Mouse (Mus musculus) midbrain, postnatal 0 days (tissue): Measurements from ENCODE around the gene Epo. TPM values are rescaled to one million over a fixed set of nuclear protein-coding genes. Genes with fewer than 3 reads are reported as not detected.

Experiments used
- ATAC-seq: fragments of 200-750 bp; cut with Nextera tagmentation; 2 replicates; pipeline ENCODE4 v1.8.0; 2017; ENCODE audit warnings: moderate number of reproducible peaks, mild to moderate bottlenecking, moderate TSS enrichment, moderate library complexity; ENCODE audit not compliant: low FRiP score
- DNase-seq: peaks from one replicate; pipeline ENCODE4 v3.0.0-alpha.2; 2015; ENCODE audit warnings: low spot score
- H3K27ac ChIP-seq: fragments of 300-500 bp; sonication (generic); 2 replicates; pipeline ENCODE4 v1.5.1; 2014; ENCODE audit warnings: low read depth, mild to moderate bottlenecking, low read length, mixed read lengths
- H3K27me3 ChIP-seq: fragments of 300-500 bp; sonication (generic); 2 replicates; pipeline ENCODE4 v1.6.1; 2014; ENCODE audit warnings: low read length, control low read depth, mixed read lengths; ENCODE audit not compliant: insufficient read depth
- H3K36me3 ChIP-seq: fragments of 300-500 bp; sonication (generic); 2 replicates; pipeline ENCODE4 v1.6.1; 2014; ENCODE audit warnings: low read length, control low read depth, mixed read lengths; ENCODE audit not compliant: insufficient read depth
- H3K4me1 ChIP-seq: fragments of 300-500 bp; sonication (generic); 2 replicates; pipeline ENCODE4 v1.6.1; 2014; ENCODE audit warnings: mild to moderate bottlenecking, control low read depth, antibody characterized with exemption, low read length, mixed read lengths; ENCODE audit not compliant: insufficient read depth
- H3K4me2 ChIP-seq: fragments of 300-500 bp; sonication (generic); 2 replicates; pipeline ENCODE4 v1.6.1; 2014; ENCODE audit warnings: low read depth, mild to moderate bottlenecking, low read length, mixed read lengths; ENCODE audit not compliant: poor library complexity, severe bottlenecking
- H3K4me3 ChIP-seq: fragments of 300-500 bp; sonication (generic); 2 replicates; pipeline ENCODE4 v1.5.1; 2014; ENCODE audit warnings: low read depth, mild to moderate bottlenecking, low read length, moderate library complexity
- H3K9ac ChIP-seq: fragments of 300-500 bp; sonication (generic); replicated peaks from 2 replicates; pipeline ENCODE4 v1.6.1; 2014; ENCODE audit warnings: mild to moderate bottlenecking, low read length, moderate library complexity, mixed read lengths; ENCODE audit not compliant: poor library complexity, severe bottlenecking
- H3K9me3 ChIP-seq: fragments of 300-500 bp; sonication (generic); 2 replicates; pipeline ENCODE4 v1.6.1; 2016; ENCODE audit warnings: low read length, control low read depth
- CTCF ChIP-seq: IDR thresholded peaks from 2 replicates; pipeline ENCODE4 v1.5.1; 2016; ENCODE audit warnings: antibody characterized with exemption, mild to moderate bottlenecking
- WGBS: fragments of 180-500 bp; shearing (Covaris S2); extraction: QIAGEN DNeasy Blood & Tissue Kit; methylation state at CpG from one replicate; pipeline ENCODE4 v1.1.7; 2014; 5-methylcytosine and 5-hydroxymethylcytosine counted together
- polyA plus RNA-seq: library from polyadenylated mRNA; unstranded; fragments of >200 nt; fragmentation: Nextera tagmentation; extraction: Ambion mirVana; gene quantifications from 2 replicates; pipeline ENCODE4 v1.2.1, GENCODE M21; 2015
- total RNA-seq: library from RNA; depleted of rRNA; stranded (reverse); fragments of >200 nt; gene quantifications from 2 replicates; pipeline ENCODE4 v1.2.3, GENCODE M21; 2014

Epo gene
- total and polyA plus RNA-seq, 2 experiments from 2014 or later, result not detected

- Histone ChIP-seq H3K27ac (no peak overlapping the region), H3K36me3 (peaks cover 21% of the 10 kb centered on the region), H3K4me2 (no peak overlapping the region), H3K9ac (no peak overlapping the region), H3K27me3 (no peaks in the 10 kb centered on the region), H3K9me3 (no peaks in the 10 kb centered on the region), H3K4me1 (no peaks in the 10 kb centered on the region), H3K4me3 (no peak overlapping the region)
- DNase-seq (no peak), ATAC-seq (no peak)
- whole genome bisulfite sequencing, result 47% methylated on average over 7 of the region's 7 CpGs
- no peak for TF ChIP-seq CTCF
These were observed 37.1 kb upstream of the Epo start for GRCm38 (mm10) chr5:137570181-137570580.

- ATAC-seq (no peak), DNase-seq (no peak)
- Histone ChIP-seq H3K4me2 (no peak within 1 kb of the TSS), H3K9ac (no peak within 1 kb of the TSS), H3K4me3 (no peak within 1 kb of the TSS), H3K9me3 (no peaks in the 10 kb centered on the region), H3K4me1 (no peaks in the 10 kb centered on the region), H3K27ac (no peak within 1 kb of the TSS), H3K36me3 (peaks cover 23% of the 10 kb centered on the region), H3K27me3 (no peaks in the 10 kb centered on the region)
- no peak for TF ChIP-seq CTCF
- WGBS, result 36% methylated on average over 9 of the region's 9 CpGs
These were observed 36.6 kb upstream of the Epo start, which contains the start of gene Tfr2 for GRCm38 (mm10) chr5:137569665-137570064. Tfr2 (plus strand) TSS chr5:137569840.

- H3K36me3 ChIP-seq, result peaks cover 29% of the 10 kb centered on the region
- no peak overlapping the region for H3K27ac ChIP-seq
- ATAC-seq, result no peak
- no peaks in the 10 kb centered on the region for H3K4me1 ChIP-seq
- H3K27me3 ChIP-seq, result no peaks in the 10 kb centered on the region
- no peak overlapping the region for H3K4me3 ChIP-seq
- DNase-seq, result no peak
- no peak overlapping the region for H3K4me2 ChIP-seq
- H3K9ac ChIP-seq, result no peak overlapping the region
- 81% methylated on average over 12 of the region's 12 CpGs for WGBS
- TF ChIP-seq CTCF, result no peak
- H3K9me3 ChIP-seq, result no peaks in the 10 kb centered on the region
These were observed 36.0 kb upstream of the Epo start for GRCm38 (mm10) chr5:137569031-137569430.

- Histone ChIP-seq H3K4me1 (no peaks in the 10 kb centered on the region), H3K9me3 (no peaks in the 10 kb centered on the region), H3K4me2 (no peak overlapping the region), H3K27ac (no peak overlapping the region), H3K9ac (no peak overlapping the region), H3K27me3 (no peaks in the 10 kb centered on the region), H3K4me3 (no peak overlapping the region), H3K36me3 (peaks cover 31% of the 10 kb centered on the region)
- no peak for ATAC-seq
- TF ChIP-seq CTCF, result no peak
- no peak for DNase-seq
- WGBS, result 86% methylated on average over 8 of the region's 8 CpGs
These were observed 35.3 kb upstream of the Epo start for GRCm38 (mm10) chr5:137568223-137568798.

- Histone ChIP-seq H3K4me3 (no peak overlapping the region), H3K27ac (no peak overlapping the region), H3K9me3 (no peaks in the 10 kb centered on the region), H3K4me1 (no peaks in the 10 kb centered on the region), H3K36me3 (peaks cover 31% of the 10 kb centered on the region), H3K4me2 (no peak overlapping the region), H3K27me3 (no peaks in the 10 kb centered on the region), H3K9ac (no peak overlapping the region)
- 96% methylated on average over 5 of the region's 5 CpGs for WGBS
- no peak for TF ChIP-seq CTCF
- ATAC-seq, result no peak
- DNase-seq, result no peak
These were observed 33.4 kb upstream of the Epo start for GRCm38 (mm10) chr5:137566416-137566815.

- DNase-seq, result no peak
- no peak for ATAC-seq
- Histone ChIP-seq H3K4me1 (no peaks in the 10 kb centered on the region), H3K27ac (no peak overlapping the region), H3K4me2 (no peak overlapping the region), H3K27me3 (no peaks in the 10 kb centered on the region), H3K9ac (no peak overlapping the region), H3K4me3 (no peak overlapping the region), H3K9me3 (no peaks in the 10 kb centered on the region), H3K36me3 (peaks cover 31% of the 10 kb centered on the region)
- TF ChIP-seq CTCF, result no peak
- WGBS, result 57% methylated on average over 6 of the region's 6 CpGs
These were observed 32.7 kb upstream of the Epo start for GRCm38 (mm10) chr5:137565744-137566143.
